Mouse (Mus musculus) bone marrow, adult 2 months (tissue): ENCODE results near the gene Tfap4.

ENCODE experiments used
- CTCF ChIP-seq: fragments of 200-500 bp; IDR thresholded peaks from 2 replicates; pipeline ENCODE4 v1.5.1; 2011; ENCODE audit warnings: low read length, control low read depth; ENCODE audit not compliant: control insufficient read depth, insufficient read depth
- POLR2A ChIP-seq: fragments of 200-500 bp; IDR thresholded peaks from 2 replicates; pipeline ENCODE4 v1.6.1; 2011; ENCODE audit warnings: low read depth, mild to moderate bottlenecking, control low read depth, low read length, borderline replicate concordance; ENCODE audit not compliant: control insufficient read depth

DNA sequence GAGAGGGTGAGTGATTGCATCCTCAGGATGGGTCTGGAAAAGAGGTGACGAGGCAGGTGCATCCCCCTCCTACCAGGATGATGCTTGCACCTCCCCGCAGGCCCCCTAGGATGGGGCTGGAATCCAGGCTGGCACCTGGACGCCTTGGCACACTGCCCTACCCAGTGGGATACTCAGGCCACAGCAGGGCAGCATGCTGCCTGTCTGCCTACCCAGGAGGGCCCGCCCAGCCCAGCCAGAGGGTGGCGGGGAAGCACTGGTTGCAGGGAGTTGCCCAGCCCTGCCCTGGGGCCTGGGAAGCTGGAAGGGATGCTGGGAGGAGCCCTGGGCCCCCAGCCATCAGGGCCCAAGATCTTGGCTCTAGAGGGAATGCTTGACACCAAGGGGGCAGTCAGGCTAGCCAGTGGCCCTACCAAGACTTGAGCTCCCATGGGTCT, 35.9 kb upstream of the Tfap4 start:
- TF ChIP-seq CTCF (no peak), POLR2A (no peak)
